Mouse (Mus musculus) erythroblast, adult 5-6 weeks (primary cell): ENCODE results near the gene Nat8f5. TPM values are rescaled to one million over a fixed set of nuclear protein-coding genes. Genes with fewer than 3 reads are reported as not detected.
"Not testable (repeated sequence)": the region's sequence is repeated elsewhere in the genome, so short reads cannot be mapped to it uniquely, and the experiment has no call there.

Experiments used
- ATAC-seq: replicated peaks from 2 replicates; pipeline ENCODE4 v1.8.0; 2016; ENCODE audit warnings: moderate number of reproducible peaks, mild to moderate bottlenecking, moderate TSS enrichment, inconsistent platforms; ENCODE audit not compliant: poor library complexity, low FRiP score, severe bottlenecking
- total RNA-seq, 2 experiments: library from RNA; stranded (forward) in 1 of 2; stranded (reverse) in 1 of 2; fragments of 150-400 nt in 1 of 2; fragments of 200-764, 138-1000 nt in 1 of 2; gene quantifications; 2 replicates each; pipeline versions ENCODE4 v1.2.3 to v1.2.4; 2015 to 2017; ENCODE audit warnings: low replicate concordance in 2 of 2

Gene Nat8f5
- total RNA-seq, 2 experiments from 2014 or later: not detected

- ATAC-seq: not testable (repeated sequence)
These were observed 16.5 kb upstream of the Nat8f5 start for GRCm38 (mm10) chr6:85837307-85837706.

GRCm38 (mm10) chr6:85836827-85837226 lies 16.1 kb upstream of the Nat8f5 start:
- ATAC-seq: 0 out of 2 replicates have a peak, but pooled peaks have one; percentile 36

- ATAC-seq: not testable (repeated sequence)
These were observed 15.3 kb upstream of the Nat8f5 start for GRCm38 (mm10) chr6:85836098-85836497.

GRCm38 (mm10) chr6:85835104-85835503 lies 14.3 kb upstream of the Nat8f5 start:
- not testable (repeated sequence) for ATAC-seq

- ATAC-seq: not testable (repeated sequence)
These were observed 13.8 kb upstream of the Nat8f5 start for GRCm38 (mm10) chr6:85834504-85835100.

DNA sequence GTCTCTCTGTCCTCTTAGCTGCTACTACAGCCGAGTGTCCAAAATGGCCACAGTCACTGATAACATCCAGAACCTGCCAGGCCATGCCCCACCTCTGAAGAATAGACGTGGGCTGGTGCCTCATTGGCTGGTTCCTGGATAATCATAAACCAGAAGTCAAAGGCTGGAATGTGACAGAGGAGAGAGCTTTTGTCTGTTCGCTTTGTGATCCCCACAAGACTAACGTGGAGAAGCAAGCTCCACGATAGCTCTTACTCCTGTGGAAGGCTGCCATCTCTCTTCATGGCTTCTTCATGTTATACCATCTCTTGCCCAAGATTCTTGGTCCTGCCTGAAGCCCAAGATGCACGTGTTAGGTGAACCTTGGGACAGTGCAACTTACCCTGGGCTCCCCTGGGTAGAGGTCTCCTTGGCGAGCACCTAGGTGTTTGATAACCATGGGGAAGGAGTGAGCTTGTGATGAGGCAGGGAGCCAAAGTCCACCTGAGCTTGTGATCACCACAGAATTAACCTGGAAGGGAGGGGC lies 11.1 kb upstream of the Nat8f5 start, which contains the start of gene Nat8:
Gene Nat8, minus strand, starts transcription at position 287 of the 526 bp plus-strand sequence.
- ATAC-seq: no peak

DNA sequence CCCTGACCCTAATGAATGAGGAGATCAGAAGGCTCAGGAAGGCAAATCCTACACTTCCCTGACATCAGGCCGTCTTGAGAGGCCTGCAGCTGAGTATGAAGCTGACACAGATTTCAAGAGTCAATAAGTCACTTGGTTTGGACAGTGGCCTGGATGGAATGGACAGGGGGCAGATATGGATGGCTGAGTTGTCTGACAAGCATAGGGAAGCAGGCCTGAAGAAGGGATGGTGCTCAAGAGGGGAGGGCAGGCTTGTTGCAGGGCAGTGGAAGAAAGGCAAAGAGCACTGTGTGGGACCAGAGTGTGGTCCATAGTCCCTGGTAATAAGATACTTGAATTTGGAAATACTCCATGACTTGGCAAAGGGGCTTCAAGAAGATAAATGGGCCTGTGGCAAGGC lies 8.7 kb upstream of the Nat8f5 start:
- ATAC-seq: no peak

DNA sequence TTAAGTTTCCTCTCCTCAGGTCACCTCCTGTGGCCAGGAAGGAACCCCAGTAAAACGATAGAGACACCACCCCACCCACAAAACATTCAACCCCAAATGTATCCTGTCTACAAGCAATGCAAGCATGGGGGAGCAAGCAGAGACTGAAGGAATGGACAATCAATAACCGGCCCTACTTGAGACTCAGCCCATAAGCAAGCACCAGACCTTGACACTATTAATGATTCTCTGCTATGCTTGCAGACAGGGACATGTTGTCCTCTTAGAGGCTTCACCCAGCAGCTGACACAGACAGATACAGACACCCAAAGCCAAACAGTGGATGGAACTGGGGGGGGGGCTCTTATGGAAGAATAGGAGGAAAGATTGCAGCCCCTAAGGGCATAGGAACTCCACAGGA lies 5.1 kb upstream of the Nat8f5 start:
- no peak for ATAC-seq

- no peak for ATAC-seq
These were observed 2.8 kb upstream of the Nat8f5 start for GRCm38 (mm10) chr6:85823382-85824090.

DNA sequence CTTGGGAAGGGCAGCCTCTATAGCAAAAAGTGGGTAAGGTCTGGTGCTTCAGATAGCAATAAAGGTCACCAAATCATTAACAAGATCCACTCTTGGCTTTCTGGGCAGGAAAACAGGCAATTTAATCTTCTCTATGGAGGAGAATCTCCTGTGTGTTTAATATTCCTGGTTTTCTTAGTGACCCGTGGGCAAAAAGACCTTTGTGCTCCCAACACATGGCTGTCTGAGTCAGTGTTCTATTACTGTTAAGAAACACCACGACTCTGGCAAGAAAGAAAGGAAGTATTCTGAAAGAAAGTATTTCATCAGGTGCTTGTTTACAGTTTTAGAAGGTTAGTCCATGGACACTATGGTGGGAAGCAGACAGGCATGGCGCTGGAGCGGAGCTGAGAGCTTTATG lies 1.5 kb upstream of the Nat8f5 start:
- ATAC-seq: no peak

DNA sequence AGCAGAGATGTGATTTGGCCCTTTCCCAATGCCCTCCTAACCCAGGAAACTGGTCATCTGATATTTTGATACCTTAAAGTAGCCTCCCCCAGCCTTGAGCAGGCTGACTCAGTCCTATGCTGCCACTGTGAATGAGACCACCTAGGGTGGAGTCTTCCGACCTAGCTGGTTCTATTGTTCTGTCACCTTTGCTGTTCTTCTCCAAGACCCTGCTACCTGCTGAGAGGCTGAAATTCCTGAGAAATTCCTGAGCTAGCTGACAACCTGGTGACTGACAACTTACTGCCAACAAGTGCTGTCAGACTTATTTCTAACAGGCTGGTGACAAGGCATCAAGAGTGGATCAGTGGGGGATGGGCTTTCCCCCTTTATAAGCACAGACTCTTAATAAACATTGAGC lies 2.4 kb downstream of the Nat8f5 start:
- ATAC-seq: no peak

DNA sequence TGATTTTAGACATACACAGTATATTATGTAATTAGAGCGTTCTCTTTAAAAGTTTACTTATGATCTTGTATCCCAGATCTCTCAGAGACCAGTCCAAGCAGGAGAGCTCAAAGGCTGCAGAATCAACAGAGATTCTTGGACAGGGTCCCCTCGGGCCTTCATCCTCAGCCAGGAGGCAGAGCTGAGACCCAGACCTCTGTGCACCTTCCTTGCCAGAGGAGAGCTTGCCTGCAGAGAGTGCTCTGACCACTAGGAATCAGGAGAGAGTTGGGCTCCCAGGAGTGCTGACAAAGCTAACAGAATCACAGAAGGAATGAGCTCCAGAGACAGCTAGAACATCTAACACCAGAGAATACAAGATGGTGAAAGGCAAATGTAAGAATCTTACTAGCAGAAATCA lies 7.4 kb downstream of the Nat8f5 start:
- ATAC-seq: no peak

DNA sequence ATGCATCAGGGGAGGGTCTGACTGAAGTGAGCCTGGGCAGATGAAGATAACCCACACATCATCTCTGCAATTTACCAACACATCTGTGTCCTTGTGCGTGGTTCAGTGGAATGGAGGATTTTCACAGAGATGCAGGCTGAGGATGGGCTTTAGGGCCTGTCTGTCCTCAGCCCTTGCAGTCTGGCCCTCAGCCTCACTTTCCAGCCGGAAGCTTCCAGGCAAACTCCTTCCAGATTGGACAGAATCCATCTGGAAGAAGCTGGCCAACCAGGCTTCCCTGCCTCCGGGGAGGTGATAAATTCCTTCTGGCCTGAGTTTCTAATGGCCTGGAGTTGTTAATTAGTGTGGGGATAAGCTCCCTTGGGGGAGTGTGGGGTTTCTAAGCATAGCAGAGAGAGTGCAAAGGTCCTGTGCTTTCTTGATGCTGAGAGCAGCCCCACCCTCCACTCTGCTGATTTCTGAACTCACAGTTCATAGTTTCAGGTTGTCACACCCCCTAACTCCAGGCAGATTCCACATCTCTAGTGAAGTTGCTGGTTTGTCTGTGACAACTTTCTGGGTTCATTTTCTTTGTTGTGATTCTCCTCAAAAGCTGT lies 9.7 kb downstream of the Nat8f5 start:
- not testable (repeated sequence) for ATAC-seq

GRCm38 (mm10) chr6:85810514-85810913 lies 10.3 kb downstream of the Nat8f5 start:
- not testable (repeated sequence) for ATAC-seq

DNA sequence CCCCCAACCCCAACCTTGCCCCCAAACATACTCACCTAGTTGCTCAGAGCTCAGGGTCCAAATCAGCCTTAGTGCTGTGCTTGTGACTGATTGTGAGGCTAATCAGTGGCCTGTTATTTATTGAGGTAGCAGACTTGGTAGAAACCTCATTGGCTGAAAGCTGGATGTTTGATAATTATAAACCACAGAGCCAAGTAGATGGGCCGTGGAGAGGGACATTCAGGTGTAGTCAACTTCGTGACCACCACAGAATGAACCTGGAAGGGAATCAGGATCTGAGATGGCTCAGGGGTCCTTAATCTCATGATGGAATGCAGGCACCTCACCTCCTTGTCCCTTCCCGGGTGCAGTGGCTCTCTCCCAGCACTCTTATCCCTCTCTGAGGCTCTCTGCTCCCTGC lies 11.0 kb downstream of the Nat8f5 start:
- not testable (repeated sequence) for ATAC-seq

GRCm38 (mm10) chr6:85803180-85803579 lies 17.6 kb downstream of the Nat8f5 start:
- not testable (repeated sequence) for ATAC-seq

Other genes with a start within 250 kb of the Nat8f5 start
- 14.8 and 22.4 TPM in 2 replicates for gene Alms1, start 233.4 kb downstream of the Nat8f5 start, total RNA-seq (2015; ENCODE audit: low replicate concordance)
- 22.8 and 24.5 TPM in 2 replicates for gene Alms1, start 233.4 kb downstream of the Nat8f5 start, total RNA-seq (2017; ENCODE audit: low replicate concordance)
- not detected in 2 replicates for gene Nat8f7, start 107.8 kb downstream of the Nat8f5 start, total RNA-seq (2015; ENCODE audit: low replicate concordance)
- gene Nat8f7, start 107.8 kb downstream of the Nat8f5 start, total RNA-seq (2017; ENCODE audit: low replicate concordance): not detected in 2 replicates
- not detected in 2 replicates for gene Nat8f3, start 55.2 kb downstream of the Nat8f5 start, total RNA-seq (2015; ENCODE audit: low replicate concordance)
- not detected in 2 replicates for gene Nat8f3, start 55.2 kb downstream of the Nat8f5 start, total RNA-seq (2017; ENCODE audit: low replicate concordance)
- not detected in 2 replicates for gene Nat8f6, start within 50 bp of the Nat8f5 start, total RNA-seq (2015; ENCODE audit: low replicate concordance)
- gene Nat8f6, start within 50 bp of the Nat8f5 start, total RNA-seq (2017; ENCODE audit: low replicate concordance): 1.3 TPM in 1 of 2 replicates, not detected in the other
- not detected in 2 replicates for gene Nat8, start 11.1 kb upstream of the Nat8f5 start, total RNA-seq (2015; ENCODE audit: low replicate concordance)
- gene Nat8, start 11.1 kb upstream of the Nat8f5 start, total RNA-seq (2017; ENCODE audit: low replicate concordance): not detected in 2 replicates
- gene Nat8f2, start 48.2 kb upstream of the Nat8f5 start, total RNA-seq (2015; ENCODE audit: low replicate concordance): not detected in 2 replicates
- not detected in 2 replicates for gene Nat8f2, start 48.2 kb upstream of the Nat8f5 start, total RNA-seq (2017; ENCODE audit: low replicate concordance)
- not detected in 2 replicates for gene Nat8f4, start 83.9 kb upstream of the Nat8f5 start, total RNA-seq (2015; ENCODE audit: low replicate concordance)
- gene Nat8f4, start 83.9 kb upstream of the Nat8f5 start, total RNA-seq (2017; ENCODE audit: low replicate concordance): 0.56 TPM in 1 of 2 replicates, not detected in the other
- gene Tprkb, start 90.9 kb upstream of the Nat8f5 start, total RNA-seq (2015; ENCODE audit: low replicate concordance): 7.3 and 10.4 TPM in 2 replicates
- 4.3 and 11.9 TPM in 2 replicates for gene Tprkb, start 90.9 kb upstream of the Nat8f5 start, total RNA-seq (2017; ENCODE audit: low replicate concordance)
- gene Nat8f1, start 94.7 kb upstream of the Nat8f5 start, total RNA-seq (2015; ENCODE audit: low replicate concordance): not detected in 2 replicates
- gene Nat8f1, start 94.7 kb upstream of the Nat8f5 start, total RNA-seq (2017; ENCODE audit: low replicate concordance): 0.42 and 4.8 TPM in 2 replicates
- gene Dusp11, start 140.7 kb upstream of the Nat8f5 start, total RNA-seq (2015; ENCODE audit: low replicate concordance): 64.8 and 77.0 TPM in 2 replicates
- gene Dusp11, start 140.7 kb upstream of the Nat8f5 start, total RNA-seq (2017; ENCODE audit: low replicate concordance): 34.7 and 35.2 TPM in 2 replicates
- gene Figla, start 195.2 kb upstream of the Nat8f5 start, total RNA-seq (2015; ENCODE audit: low replicate concordance): not detected in 2 replicates
- not detected in 2 replicates for gene Figla, start 195.2 kb upstream of the Nat8f5 start, total RNA-seq (2017; ENCODE audit: low replicate concordance)
- gene Add2, start 207.7 kb upstream of the Nat8f5 start, total RNA-seq (2015; ENCODE audit: low replicate concordance): 126 and 151 TPM in 2 replicates
- gene Add2, start 207.7 kb upstream of the Nat8f5 start, total RNA-seq (2017; ENCODE audit: low replicate concordance): 256 and 310 TPM in 2 replicates